Mouse (Mus musculus) erythroblast, embryonic 14.5 days (primary cell): Measurements from ENCODE around the gene Amy2a1. TPM values are rescaled to one million over a fixed set of nuclear protein-coding genes. Genes with fewer than 3 reads are reported as not detected.
"Not testable (repeated sequence)": the region's sequence is repeated elsewhere in the genome, so short reads cannot be mapped to it uniquely, and the experiment has no call there.

ENCODE experiments used
- H3K27me3 ChIP-seq: 2 replicates; pipeline ENCODE4 v1.6.1; 2012; ENCODE audit warnings: inconsistent platforms; ENCODE audit not compliant: control insufficient read depth
- H3K36me3 ChIP-seq: 2 replicates; pipeline ENCODE4 v1.6.1; 2012; ENCODE audit warnings: mild to moderate bottlenecking, inconsistent platforms; ENCODE audit not compliant: control insufficient read depth
- H3K4me1 ChIP-seq: 2 replicates; pipeline ENCODE4 v1.6.1; 2012; ENCODE audit warnings: inconsistent platforms; ENCODE audit not compliant: control insufficient read depth
- H3K4me3 ChIP-seq: replicated peaks from 2 replicates; pipeline ENCODE3; 2012; ENCODE audit warnings: moderate library complexity, mild to moderate bottlenecking, inconsistent platforms
- H3K9me3 ChIP-seq: 2 replicates; pipeline ENCODE4 v1.6.1; 2012; ENCODE audit warnings: low read length, inconsistent platforms, mixed read lengths; ENCODE audit not compliant: control insufficient read depth
- GATA1 ChIP-seq: IDR thresholded peaks from 2 replicates; pipeline ENCODE4 v1.6.1; 2012; ENCODE audit warnings: low read length, inconsistent platforms, mixed read lengths
- TAL1 ChIP-seq: IDR thresholded peaks from 3 replicates; pipeline ENCODE4 v1.6.1; 2012; ENCODE audit warnings: low read length, inconsistent platforms, mixed read lengths
- polyA plus RNA-seq: library from polyadenylated mRNA; stranded (reverse); fragments of >175 nt; gene quantifications from 2 replicates; pipeline ENCODE4 v1.2.3, GENCODE M21; 2012

Gene Amy2a1
- not detected in 2 replicates for polyA plus RNA-seq

DNA sequence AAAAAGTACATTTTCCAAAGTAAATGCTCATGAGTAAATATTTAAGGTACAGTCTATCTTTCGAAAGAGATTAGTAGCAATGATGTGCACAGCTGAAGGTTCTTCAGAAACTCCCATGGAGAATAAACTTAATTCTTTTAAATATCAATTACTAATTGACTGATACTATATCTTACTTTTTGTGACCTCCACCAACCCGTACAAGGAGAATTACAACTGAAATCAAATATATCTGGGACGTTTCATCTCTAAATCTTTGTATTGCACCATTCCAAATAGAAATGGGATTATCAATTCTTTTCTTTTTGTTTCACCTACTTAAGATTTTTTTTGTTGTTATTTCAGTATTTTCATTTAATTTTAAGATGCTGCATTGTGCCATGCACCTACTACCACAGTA lies at the start of gene Amy2a1:
Gene Amy2a1, minus strand, starts transcription at position 101 of the 400 bp plus-strand sequence.
- not testable (repeated sequence) for H3K27me3 ChIP-seq, H3K36me3 ChIP-seq, H3K4me3 ChIP-seq, H3K9me3 ChIP-seq, H3K4me1 ChIP-seq

DNA sequence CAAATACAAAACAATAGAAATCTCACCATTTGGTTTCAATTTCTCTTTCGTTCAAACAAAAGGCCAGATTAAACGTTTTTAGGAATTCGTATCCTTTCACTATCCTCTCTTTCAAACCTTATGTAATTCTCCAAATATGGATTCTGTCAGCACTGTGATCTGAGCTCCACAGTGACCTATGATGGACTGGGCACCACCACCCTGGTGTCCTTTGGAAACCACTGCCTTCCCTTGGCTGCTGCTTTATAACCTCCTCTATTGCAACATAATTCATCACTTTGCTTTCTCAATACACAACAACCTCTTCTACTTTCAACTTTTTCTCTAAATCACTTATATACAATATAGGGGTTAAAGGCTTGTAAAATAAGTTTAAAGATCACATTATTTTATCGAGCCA lies 42.4 kb upstream of the Amy2a1 start:
- no peaks in the 10 kb centered on the region for H3K36me3 ChIP-seq
- H3K4me3 ChIP-seq, result no peak overlapping the region
- no peaks in the 10 kb centered on the region for H3K9me3 ChIP-seq
- H3K27me3 ChIP-seq, result no peaks in the 10 kb centered on the region
- no peaks in the 10 kb centered on the region for H3K4me1 ChIP-seq
- TF ChIP-seq TAL1, result no peak

DNA sequence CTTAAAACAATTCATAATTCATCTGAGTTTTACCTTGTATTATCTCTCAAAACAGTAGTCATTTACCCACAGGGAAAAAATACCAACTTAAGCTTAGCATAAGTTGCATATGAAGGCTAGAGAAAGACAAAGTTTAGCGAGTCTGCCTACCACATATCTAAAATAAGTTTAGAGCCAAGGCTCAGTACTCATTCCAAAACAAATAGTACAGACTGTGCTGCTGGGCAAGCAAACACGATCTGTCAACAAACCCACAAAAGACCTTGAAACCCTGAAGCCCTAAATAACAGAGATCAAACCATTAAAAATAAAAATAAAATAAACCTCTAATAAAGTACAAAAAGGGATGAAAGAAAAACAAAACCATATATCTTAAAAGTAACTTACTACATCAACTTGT lies 41.9 kb upstream of the Amy2a1 start:
- Histone ChIP-seq H3K4me3 (no peak overlapping the region), H3K36me3 (no peaks in the 10 kb centered on the region), H3K4me1 (no peaks in the 10 kb centered on the region), H3K27me3 (no peaks in the 10 kb centered on the region), H3K9me3 (no peaks in the 10 kb centered on the region)
- TF ChIP-seq TAL1 (no peak), GATA1 (no peak)

DNA sequence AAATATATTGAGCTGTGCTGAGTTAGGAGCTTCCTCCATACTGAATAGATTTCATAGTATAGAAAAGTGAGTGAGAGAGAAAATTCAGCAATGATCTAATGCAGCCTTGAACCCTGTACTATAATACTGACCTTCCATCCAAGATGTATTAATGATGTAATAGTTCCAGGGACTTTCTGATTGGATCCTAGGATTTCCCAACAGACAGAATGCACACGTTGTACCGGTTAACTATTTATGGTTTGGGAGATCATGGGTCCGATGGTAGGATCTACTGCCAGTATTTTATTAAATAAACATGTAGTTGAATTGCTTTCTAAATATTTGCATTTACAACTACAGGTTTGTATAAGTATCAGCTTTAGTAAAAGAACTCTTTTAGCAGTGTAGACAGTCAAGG lies 39.9 kb upstream of the Amy2a1 start:
- H3K27me3 ChIP-seq, result no peaks in the 10 kb centered on the region
- TF ChIP-seq TAL1 (no peak), GATA1 (no peak)
- H3K36me3 ChIP-seq, result no peaks in the 10 kb centered on the region; the same call in 1 of the 2 replicates
- no peak overlapping the region for H3K4me3 ChIP-seq
- peaks cover 3% of the 10 kb centered on the region for H3K9me3 ChIP-seq
- no peaks in the 10 kb centered on the region for H3K4me1 ChIP-seq

DNA sequence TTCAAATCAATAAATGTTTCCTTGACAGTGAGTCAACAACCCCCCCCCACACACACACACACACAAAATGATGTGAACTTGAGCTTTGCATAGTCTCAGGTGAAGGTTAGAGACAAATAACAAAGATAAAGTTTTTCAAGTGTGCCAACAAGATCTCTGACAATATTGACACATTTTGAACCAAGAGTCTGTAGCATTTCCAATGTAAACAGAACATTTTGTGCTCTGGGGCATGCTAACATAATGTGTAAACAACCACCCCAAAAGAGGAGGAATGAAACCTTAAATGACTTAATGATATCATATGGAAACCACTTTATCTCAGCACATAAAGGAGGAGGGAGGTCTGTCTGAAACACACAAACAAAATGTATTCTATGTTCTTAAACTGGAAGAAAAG lies 7.5 kb upstream of the Amy2a1 start:
- no peaks in the 10 kb centered on the region for H3K27me3 ChIP-seq
- no peaks in the 10 kb centered on the region for H3K36me3 ChIP-seq
- no peaks in the 10 kb centered on the region for H3K4me1 ChIP-seq
- no peak for TF ChIP-seq GATA1
- TF ChIP-seq TAL1, result no peak
- H3K9me3 ChIP-seq, result no peaks in the 10 kb centered on the region
- H3K4me3 ChIP-seq, result no peak overlapping the region

Other genes starting within 250 kb of the Amy2a1 start
- gene Amy2a4, start 241.0 kb downstream of the Amy2a1 start, polyA plus RNA-seq, result not detected in 2 replicates
- not detected in 2 replicates for gene Amy2a3, start 208.4 kb downstream of the Amy2a1 start, polyA plus RNA-seq
- not detected in 2 replicates for gene Amy2a2, start 175.8 kb downstream of the Amy2a1 start, polyA plus RNA-seq
- not detected in 2 replicates for gene Amy1, start 74.3 kb upstream of the Amy2a1 start, polyA plus RNA-seq
- gene Rnpc3, start 97.7 kb upstream of the Amy2a1 start, polyA plus RNA-seq, result 0.81 and 1.2 TPM in 2 replicates